Mouse (Mus musculus): ENCODE results near the gene Polr3c. TPM values are rescaled to one million over a fixed set of nuclear protein-coding genes. Genes with fewer than 3 reads are reported as not detected.

Gene Polr3c
- polyA plus RNA-seq, 1 experiment from 2014 or later: 30.9 TPM

GRCm38 (mm10) chr3:96707903-96708683 lies 19.3 kb downstream of the Polr3c start, which contains the start of gene Nudt17:
Nudt17 (minus strand) TSS chr3:96708562.
- peak; percentile 77 for ATAC-seq
- Histone ChIP-seq H3K4me2 (peak within 1 kb of the TSS; percentile 81), H3K9ac (peak within 1 kb of the TSS; percentile 52), H3K36me3 (peaks cover 56% of the 10 kb centered on the region), H3K9me3 (replicated peaks) (no peaks in the 10 kb centered on the region), H3K4me3 (peak within 1 kb of the TSS; percentile 58), H3K27me3 (replicated peaks) (peaks cover 27% of the 10 kb centered on the region), H3K27ac (no peak within 1 kb of the TSS), H3K4me1 (peaks cover 12% of the 10 kb centered on the region)
- 8% methylated on average over 42 of the region's 42 CpGs for WGBS (ENCODE audit: insufficient replicate concordance)

GRCm38 (mm10) chr3:96706984-96707383 lies 20.4 kb downstream of the Polr3c start:
- H3K9me3 ChIP-seq (replicated peaks): no peaks in the 10 kb centered on the region
- H3K9ac ChIP-seq: no peak overlapping the region
- peaks cover 12% of the 10 kb centered on the region for H3K4me1 ChIP-seq
- H3K4me2 ChIP-seq: no peak overlapping the region
- H3K27me3 ChIP-seq (replicated peaks): peaks cover 27% of the 10 kb centered on the region
- WGBS (ENCODE audit: insufficient replicate concordance): 59% methylated on average over 7 of the region's 7 CpGs
- peaks cover 52% of the 10 kb centered on the region for H3K36me3 ChIP-seq
- no peak overlapping the region for H3K4me3 ChIP-seq
- ATAC-seq: no peak
- no peak overlapping the region for H3K27ac ChIP-seq

GRCm38 (mm10) chr3:96706217-96706616 lies 21.2 kb downstream of the Polr3c start:
- 78% methylated on average over 11 of the region's 11 CpGs for WGBS (ENCODE audit: insufficient replicate concordance)
- no peak overlapping the region for H3K9ac ChIP-seq
- H3K9me3 ChIP-seq (replicated peaks): no peaks in the 10 kb centered on the region
- H3K4me2 ChIP-seq: no peak overlapping the region
- no peak overlapping the region for H3K27ac ChIP-seq
- H3K4me3 ChIP-seq: no peak overlapping the region
- peaks cover 12% of the 10 kb centered on the region for H3K4me1 ChIP-seq
- H3K27me3 ChIP-seq (replicated peaks): peaks cover 27% of the 10 kb centered on the region
- peaks cover 50% of the 10 kb centered on the region for H3K36me3 ChIP-seq
- no peak for ATAC-seq

- Histone ChIP-seq H3K4me3 (no peak overlapping the region), H3K4me2 (no peak overlapping the region), H3K27ac (no peak overlapping the region), H3K9me3 (replicated peaks) (no peaks in the 10 kb centered on the region), H3K36me3 (peaks cover 45% of the 10 kb centered on the region), H3K4me1 (peaks cover 12% of the 10 kb centered on the region), H3K9ac (no peak overlapping the region), H3K27me3 (replicated peaks) (peaks cover 27% of the 10 kb centered on the region)
- 55% methylated on average over 11 of the region's 11 CpGs for WGBS (ENCODE audit: insufficient replicate concordance)
- ATAC-seq: no peak
Measured at GRCm38 (mm10) chr3:96704778-96705177, 22.6 kb downstream of the Polr3c start.

- H3K4me1 ChIP-seq: peaks cover 14% of the 10 kb centered on the region
- H3K27me3 ChIP-seq (replicated peaks): peaks cover 3% of the 10 kb centered on the region
- 85% methylated on average over 4 of the region's 4 CpGs for WGBS (ENCODE audit: insufficient replicate concordance)
- H3K36me3 ChIP-seq: peaks cover 44% of the 10 kb centered on the region
- no peak overlapping the region for H3K27ac ChIP-seq
- no peak overlapping the region for H3K4me3 ChIP-seq
- no peak overlapping the region for H3K9ac ChIP-seq
- H3K9me3 ChIP-seq (replicated peaks): no peaks in the 10 kb centered on the region
- ATAC-seq: no peak
- no peak overlapping the region for H3K4me2 ChIP-seq
Measured at GRCm38 (mm10) chr3:96701003-96701402, 26.4 kb downstream of the Polr3c start.

- H3K27me3 ChIP-seq (replicated peaks): no peaks in the 10 kb centered on the region; the same call in 1 of the 2 replicates
- H3K4me1 ChIP-seq: peaks cover 20% of the 10 kb centered on the region
- peaks cover 44% of the 10 kb centered on the region for H3K36me3 ChIP-seq
- H3K9ac ChIP-seq: no peak overlapping the region
- no peaks in the 10 kb centered on the region for H3K9me3 ChIP-seq (replicated peaks)
- H3K27ac ChIP-seq: no peak overlapping the region
- H3K4me3 ChIP-seq: no peak overlapping the region
- 29% methylated on average over 7 of the region's 7 CpGs for WGBS (ENCODE audit: insufficient replicate concordance)
- no peak overlapping the region for H3K4me2 ChIP-seq
- no peak for ATAC-seq
Measured at GRCm38 (mm10) chr3:96700376-96700775, 27.1 kb downstream of the Polr3c start.

- Histone ChIP-seq H3K9me3 (replicated peaks) (no peaks in the 10 kb centered on the region), H3K27me3 (replicated peaks) (no peaks in the 10 kb centered on the region; the same call in 1 of the 2 replicates), H3K36me3 (peaks cover 36% of the 10 kb centered on the region), H3K4me2 (no peak overlapping the region), H3K9ac (no peak overlapping the region), H3K27ac (no peak overlapping the region), H3K4me1 (peaks cover 22% of the 10 kb centered on the region), H3K4me3 (no peak overlapping the region)
- no peak for ATAC-seq
- 56% methylated on average over 19 of the region's 19 CpGs for WGBS (ENCODE audit: insufficient replicate concordance)
Measured at GRCm38 (mm10) chr3:96698993-96699690, 28.3 kb downstream of the Polr3c start.

- WGBS (ENCODE audit: insufficient replicate concordance): 2% methylated on average over 76 of the region's 85 CpGs
- Histone ChIP-seq H3K4me2 (peak overlapping the region; percentile 95), H3K4me1 (peaks cover 22% of the 10 kb centered on the region), H3K9ac (peak overlapping the region; percentile 79), H3K27ac (peak overlapping the region; percentile 88), H3K27me3 (replicated peaks) (no peaks in the 10 kb centered on the region; the same call in 1 of the 2 replicates), H3K9me3 (replicated peaks) (no peaks in the 10 kb centered on the region), H3K36me3 (peaks cover 20% of the 10 kb centered on the region), H3K4me3 (peak overlapping the region; percentile 81)
- ATAC-seq: peak; percentile 91
Measured at GRCm38 (mm10) chr3:96696766-96697732, 30.4 kb downstream of the Polr3c start.

GRCm38 (mm10) chr3:96696198-96696765 lies 31.1 kb downstream of the Polr3c start, which contains the start of gene Pias3:
Pias3 (plus strand) TSS chr3:96696384.
- peak within 1 kb of the TSS; percentile 81 for H3K4me3 ChIP-seq
- peaks cover 22% of the 10 kb centered on the region for H3K4me1 ChIP-seq
- H3K9ac ChIP-seq: peak within 1 kb of the TSS; percentile 79
- peak; percentile 74 for ATAC-seq
- under 1% methylated on average over 35 of the region's 35 CpGs for WGBS (ENCODE audit: insufficient replicate concordance)
- H3K9me3 ChIP-seq (replicated peaks): no peaks in the 10 kb centered on the region
- peak within 1 kb of the TSS; percentile 95 for H3K4me2 ChIP-seq
- H3K27ac ChIP-seq: peak within 1 kb of the TSS; percentile 88
- H3K36me3 ChIP-seq: peaks cover 13% of the 10 kb centered on the region
- no peaks in the 10 kb centered on the region; the same call in 1 of the 2 replicates for H3K27me3 ChIP-seq (replicated peaks)

- Histone ChIP-seq H3K4me3 (no peak overlapping the region), H3K9ac (no peak overlapping the region), H3K9me3 (replicated peaks) (no peaks in the 10 kb centered on the region), H3K27ac (no peak overlapping the region), H3K27me3 (replicated peaks) (peaks cover 22% of the 10 kb centered on the region), H3K36me3 (no peaks in the 10 kb centered on the region), H3K4me1 (peaks cover 22% of the 10 kb centered on the region), H3K4me2 (no peak overlapping the region)
- WGBS (ENCODE audit: insufficient replicate concordance): 52% methylated on average over 1 of the region's 1 CpGs
- no peak for ATAC-seq
Measured at GRCm38 (mm10) chr3:96693579-96693978, 33.8 kb downstream of the Polr3c start.

GRCm38 (mm10) chr3:96692506-96692905 lies 34.9 kb downstream of the Polr3c start:
- H3K27me3 ChIP-seq (replicated peaks): peaks cover 30% of the 10 kb centered on the region
- H3K27ac ChIP-seq: no peak overlapping the region
- H3K4me2 ChIP-seq: no peak overlapping the region
- peaks cover 15% of the 10 kb centered on the region for H3K4me1 ChIP-seq
- ATAC-seq: no peak
- H3K4me3 ChIP-seq: no peak overlapping the region
- 16% methylated on average over 3 of the region's 3 CpGs for WGBS (ENCODE audit: insufficient replicate concordance)
- H3K36me3 ChIP-seq: no peaks in the 10 kb centered on the region
- H3K9ac ChIP-seq: no peak overlapping the region
- H3K9me3 ChIP-seq (replicated peaks): no peaks in the 10 kb centered on the region
